Mouse (Mus musculus) induced T-regulatory cell, adult 2 months (primary cell): ENCODE measurements around the gene Nell1.

Experiments used
- DNase-seq: peaks from one replicate; pipeline ENCODE4 v3.0.0-alpha.2; 2012; ENCODE audit warnings: low read depth

The Nell1 gene

DNA sequence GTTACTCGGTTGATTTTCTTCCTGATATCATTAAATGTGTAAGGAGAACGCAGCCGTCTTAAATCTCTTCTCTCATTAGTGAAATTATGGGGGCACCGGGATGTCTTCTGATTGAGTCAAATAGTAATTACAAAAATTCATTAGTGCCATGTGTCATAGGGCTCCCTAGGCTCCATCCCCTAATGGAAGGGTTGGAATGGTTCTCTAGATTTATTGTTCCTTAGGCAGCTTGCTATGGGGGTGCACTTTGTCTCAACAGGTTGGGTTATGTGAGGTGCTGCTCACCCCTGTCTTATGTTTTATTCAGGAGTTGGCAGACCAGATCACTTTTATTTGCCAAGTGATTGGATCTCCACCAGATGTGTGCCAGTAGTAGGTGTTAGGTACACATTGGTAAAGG is 75.5 kb downstream of the Nell1 start:
- DNase-seq = no peak

DNA sequence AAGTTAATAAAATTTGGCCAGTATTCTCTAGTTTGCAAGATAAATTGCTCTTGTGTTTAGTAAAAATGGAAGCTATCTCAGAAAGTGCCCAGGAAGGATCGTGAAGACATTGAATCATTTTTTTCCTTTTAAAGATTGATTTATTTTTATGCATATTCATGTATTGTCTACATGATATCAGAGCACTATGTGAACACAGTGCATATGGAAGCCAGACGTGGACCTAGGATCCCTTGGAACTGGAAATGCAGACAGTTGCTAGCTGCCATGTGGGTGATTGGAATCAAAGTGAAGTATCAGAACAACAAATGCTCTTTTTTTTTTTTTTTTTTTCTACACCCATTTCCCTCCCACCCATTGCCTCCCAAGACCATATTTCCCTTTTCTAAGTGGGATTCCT is 79.0 kb downstream of the Nell1 start:
- no peak for DNase-seq

- no peak for DNase-seq
Observed at GRCm38 (mm10) chr7:50094461-50094860, 119.8 kb downstream of the Nell1 start.

DNA sequence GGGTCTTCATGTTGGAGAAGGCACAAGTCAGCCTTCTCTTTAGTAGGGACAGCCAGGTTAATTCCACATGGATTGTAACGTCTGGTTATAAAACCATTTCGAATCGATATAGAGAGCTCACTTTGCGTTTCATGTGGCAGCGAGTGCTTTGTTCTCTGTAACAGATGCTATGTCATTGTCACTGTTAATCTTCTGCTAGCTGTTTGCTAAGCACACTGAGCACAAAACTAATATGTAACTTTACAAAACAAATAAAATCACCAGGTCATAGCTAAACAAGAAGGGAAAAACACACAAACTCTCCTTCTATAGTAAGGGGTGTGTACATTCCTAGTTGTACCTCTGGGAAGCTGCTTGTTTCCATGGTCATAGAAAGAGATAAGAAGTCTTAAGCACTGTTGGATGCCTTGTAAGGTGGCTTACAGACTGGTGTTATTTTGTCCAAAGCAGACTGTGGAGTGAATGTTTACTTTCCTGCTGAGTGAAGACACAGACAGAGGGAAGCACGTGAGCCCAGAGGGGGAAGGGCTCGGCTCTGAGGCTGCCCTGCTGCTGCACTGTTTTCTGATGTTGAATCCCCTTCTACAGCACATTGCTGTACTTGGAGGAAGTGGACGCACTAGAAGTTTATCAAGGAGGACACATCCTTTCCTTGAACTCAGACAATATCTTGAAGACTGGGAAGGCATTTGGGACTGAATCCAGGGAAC is 131.1 kb downstream of the Nell1 start:
- no peak for DNase-seq

DNA sequence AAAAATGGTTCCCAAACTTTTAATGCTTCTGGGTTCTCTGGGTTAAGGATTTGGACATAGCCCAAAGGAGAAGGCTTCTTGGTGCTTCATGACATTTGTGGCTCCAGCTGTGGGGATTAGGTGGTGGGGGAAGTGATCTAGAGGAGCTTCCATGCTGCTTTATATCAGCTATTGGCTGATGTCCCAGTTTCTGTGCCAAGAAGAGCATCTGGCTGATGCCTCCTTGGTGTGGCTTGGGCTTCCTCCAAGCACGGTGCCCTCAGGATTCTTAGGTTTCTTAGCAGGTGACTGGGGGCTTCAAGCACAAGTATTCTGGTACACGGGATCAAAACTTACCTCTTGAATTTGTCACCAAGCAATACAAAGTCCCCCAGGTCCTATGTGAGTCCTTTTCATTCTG is 132.6 kb downstream of the Nell1 start:
- no peak for DNase-seq

- no peak for DNase-seq
Observed at GRCm38 (mm10) chr7:50118348-50118747, 143.7 kb downstream of the Nell1 start.

- no peak for DNase-seq
Observed at GRCm38 (mm10) chr7:50137706-50138105, 163.0 kb downstream of the Nell1 start.

DNA sequence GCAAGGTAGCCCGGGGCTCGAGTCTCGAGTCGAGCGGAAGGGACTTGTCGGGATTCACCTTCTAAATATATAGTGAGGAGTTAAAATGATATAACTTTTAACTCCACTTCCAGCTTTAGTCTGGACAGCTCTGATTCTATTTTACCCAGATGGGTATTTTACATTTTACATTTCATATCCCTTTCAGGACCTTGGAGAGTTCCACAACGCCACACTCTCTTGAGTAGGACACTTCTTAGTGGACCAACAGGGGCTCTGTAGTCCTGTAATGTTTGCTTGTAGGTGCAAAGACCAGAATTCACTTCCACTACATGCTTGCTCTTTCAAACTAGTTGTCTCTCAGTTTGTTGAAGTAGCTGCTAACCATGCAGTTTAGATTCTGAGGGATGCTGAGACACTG is 174.7 kb downstream of the Nell1 start:
- no peak for DNase-seq

DNA sequence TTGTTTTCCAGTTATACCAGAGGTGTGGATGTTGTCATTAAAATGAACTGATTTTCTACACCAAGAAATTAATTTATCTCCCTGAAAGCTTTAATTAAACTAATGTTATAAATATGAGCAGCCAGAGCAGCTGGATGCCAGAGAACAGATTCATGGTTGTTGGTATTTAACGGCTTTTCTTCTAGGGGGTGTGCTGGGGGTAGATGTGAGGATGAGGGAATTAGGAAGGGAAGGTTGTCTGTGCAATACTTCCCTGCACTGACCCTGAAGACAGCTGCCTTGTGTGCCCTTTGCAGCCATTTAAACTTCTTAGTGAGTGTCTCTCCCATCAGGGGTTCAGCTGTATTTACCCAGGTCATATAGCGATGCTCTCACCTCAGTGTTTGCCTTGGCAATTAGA is 176.2 kb downstream of the Nell1 start:
- DNase-seq = no peak

DNA sequence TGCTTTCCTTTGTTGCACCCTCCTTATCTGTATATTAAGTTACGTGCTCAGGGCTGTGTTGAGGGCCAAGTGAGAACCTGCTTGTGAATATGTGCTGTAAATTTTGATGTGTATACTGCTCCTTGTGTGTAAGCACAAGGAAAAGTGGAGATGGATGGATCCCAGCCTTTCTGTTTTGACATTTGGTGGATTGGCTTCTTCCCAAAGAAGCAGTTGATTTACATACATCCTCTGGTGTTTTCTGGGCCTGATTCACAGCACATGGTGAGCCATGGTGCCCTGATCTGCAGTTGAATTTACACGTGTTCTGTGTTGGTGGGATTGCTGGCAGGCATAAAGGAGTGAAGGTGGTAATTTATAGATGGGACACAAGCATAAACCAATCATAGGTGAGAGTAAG is 179.0 kb downstream of the Nell1 start:
- DNase-seq = no peak

- no peak for DNase-seq
Observed at GRCm38 (mm10) chr7:50162602-50163001, 187.9 kb downstream of the Nell1 start.

GRCm38 (mm10) chr7:50168778-50169177 is 194.1 kb downstream of the Nell1 start:
- no peak for DNase-seq

- no peak for DNase-seq
Observed at GRCm38 (mm10) chr7:50186306-50186705, 211.6 kb downstream of the Nell1 start.

GRCm38 (mm10) chr7:50193955-50194354 is 219.3 kb downstream of the Nell1 start:
- DNase-seq = no peak

DNA sequence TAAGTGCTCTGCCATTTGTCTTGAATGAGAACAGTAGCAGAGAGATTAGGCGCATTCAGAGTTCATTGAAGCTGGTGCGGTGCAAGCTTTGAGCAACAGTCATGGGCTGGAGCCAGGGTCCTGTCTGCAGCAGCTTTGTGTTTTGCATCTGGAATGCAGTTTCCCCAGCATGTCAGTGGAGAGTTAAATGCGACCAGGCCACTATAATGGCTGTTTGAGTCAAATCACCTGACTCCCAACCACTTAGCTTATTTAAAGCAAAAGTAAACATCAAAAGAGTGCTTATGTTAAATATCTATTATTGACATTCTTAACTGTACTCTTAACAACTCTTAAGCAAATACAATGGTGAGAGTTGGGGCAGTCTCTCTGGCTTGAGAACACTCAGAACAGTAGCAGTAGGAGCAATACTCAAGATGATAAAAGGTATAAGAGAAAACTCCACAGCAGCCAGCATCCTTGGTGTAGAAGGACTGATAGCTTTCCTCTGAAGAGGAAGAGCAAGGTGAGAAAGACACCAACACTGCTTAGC is 220.5 kb downstream of the Nell1 start:
- DNase-seq = no peak

- DNase-seq = no peak
Observed at GRCm38 (mm10) chr7:50205268-50205667, 230.6 kb downstream of the Nell1 start.

DNA sequence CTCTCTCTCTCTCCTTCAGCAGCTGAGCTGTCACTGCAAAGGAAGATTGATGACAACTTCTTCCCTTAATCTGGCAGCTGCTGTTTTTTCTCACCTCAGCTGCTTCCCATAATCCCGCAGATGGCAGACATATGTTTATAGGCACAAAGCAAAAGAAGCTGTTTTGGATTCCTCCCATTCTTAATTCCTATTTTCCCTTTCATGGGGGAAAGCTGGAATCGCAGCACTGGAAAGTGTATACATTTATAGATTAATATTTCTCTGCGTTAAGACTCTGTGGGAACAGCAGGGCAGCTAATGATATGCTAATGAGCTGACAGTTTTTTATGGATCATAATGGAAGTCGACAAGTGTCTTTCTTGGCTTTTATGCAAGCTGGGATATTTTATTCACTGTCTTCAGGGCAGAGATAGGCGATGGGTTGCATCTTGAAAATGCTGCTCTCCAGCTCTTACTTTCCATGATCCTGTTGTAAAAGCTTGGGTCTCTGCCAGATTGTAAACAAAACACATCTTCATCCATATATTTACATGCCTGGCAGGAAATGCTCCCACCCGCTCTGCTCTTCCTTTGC is 236.1 kb downstream of the Nell1 start:
- no peak for DNase-seq

DNA sequence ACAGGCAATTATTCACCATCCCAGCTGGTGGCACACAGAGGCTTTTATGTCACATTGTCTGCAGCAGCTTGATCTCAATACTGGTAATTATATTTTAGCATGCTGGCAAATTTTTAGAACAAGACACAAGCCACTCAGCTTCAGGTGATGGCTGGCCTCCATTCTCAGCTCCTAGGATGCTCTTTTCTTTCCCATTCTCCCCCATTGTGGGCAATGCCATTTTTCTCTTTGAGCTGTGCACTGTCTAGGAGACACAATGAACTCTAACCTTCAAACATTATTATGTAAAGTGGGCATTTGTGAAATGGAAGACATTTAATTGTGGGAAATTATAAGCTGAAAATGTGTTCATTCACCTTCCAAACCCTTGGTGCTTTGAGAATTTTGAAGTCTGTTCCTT is 247.2 kb downstream of the Nell1 start:
- no peak for DNase-seq

DNA sequence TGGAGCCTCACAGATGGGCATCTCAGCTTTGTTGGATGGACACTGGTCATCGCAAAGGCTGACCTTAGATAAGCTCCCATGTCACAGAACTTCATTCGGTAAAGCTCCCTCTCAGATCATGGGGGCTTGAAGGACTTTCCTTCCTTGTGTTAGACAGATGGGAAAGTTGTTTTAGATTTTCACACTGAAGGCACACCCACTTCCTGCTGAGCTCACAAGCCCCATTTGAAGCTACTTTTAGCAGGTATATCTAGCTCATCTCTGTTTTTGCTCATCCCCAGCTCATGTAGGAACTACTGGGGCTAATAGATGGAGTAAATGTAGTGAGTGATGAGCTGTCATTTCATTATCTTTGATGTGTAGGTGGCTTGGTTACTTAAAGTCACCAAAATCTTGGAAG is 252.0 kb downstream of the Nell1 start:
- DNase-seq = no peak

GRCm38 (mm10) chr7:50228273-50228672 is 253.6 kb downstream of the Nell1 start:
- DNase-seq = no peak

DNA sequence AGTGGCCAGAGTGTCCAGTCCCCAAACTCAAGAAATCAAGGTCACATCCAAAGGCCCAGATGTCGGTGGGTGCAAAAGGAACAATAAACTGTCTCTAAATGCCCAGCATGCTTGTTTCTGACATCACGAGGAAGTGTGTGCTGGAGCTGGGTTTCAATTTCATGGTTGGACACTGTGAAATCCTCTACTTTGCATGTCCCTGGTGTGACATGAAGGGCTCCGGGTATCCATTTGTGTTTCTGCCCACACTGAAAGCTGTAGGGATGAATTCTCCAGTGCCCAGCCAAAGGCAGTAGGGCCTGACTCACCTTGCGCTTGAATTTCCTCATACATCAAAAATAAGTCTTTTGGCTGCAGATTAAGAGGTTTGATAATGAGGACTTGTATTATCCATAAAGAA is 266.5 kb downstream of the Nell1 start:
- DNase-seq = no peak

- DNase-seq = no peak
Observed at GRCm38 (mm10) chr7:50241634-50242273, 267.1 kb downstream of the Nell1 start.

GRCm38 (mm10) chr7:50253166-50253565 is 278.5 kb downstream of the Nell1 start:
- no peak for DNase-seq
